Mouse (Mus musculus) liver, postnatal 0 days (tissue): ENCODE data around the gene Pkp1. TPM values are rescaled to one million over a fixed set of nuclear protein-coding genes. Genes with fewer than 3 reads are reported as not detected.

Source experiments
- ATAC-seq: fragments of 200-750 bp; cut with Nextera tagmentation; 2 replicates; pipeline ENCODE4 v1.8.0; 2017; ENCODE audit warnings: mild to moderate bottlenecking, moderate library complexity
- DNase-seq: peaks from one replicate; pipeline ENCODE4 v3.0.0-alpha.2; 2016
- H3K27ac ChIP-seq: fragments of 300-500 bp; sonication (generic); 2 replicates; pipeline ENCODE4 v1.5.1; 2014; ENCODE audit warnings: antibody characterized with exemption, moderate library complexity, mild to moderate bottlenecking, low read depth
- H3K27me3 ChIP-seq: fragments of 300-500 bp; sonication (generic); 2 replicates; pipeline ENCODE4 v1.6.1; 2014; ENCODE audit warnings: low read length, control low read depth, mixed read lengths; ENCODE audit not compliant: insufficient read depth
- H3K36me3 ChIP-seq: fragments of 300-500 bp; sonication (generic); replicated peaks from 2 replicates; pipeline ENCODE4 v1.6.1; 2014; ENCODE audit warnings: mild to moderate bottlenecking, control low read depth, low read length, moderate library complexity, mixed read lengths; ENCODE audit not compliant: insufficient read depth
- H3K4me1 ChIP-seq: fragments of 300-500 bp; sonication (generic); 2 replicates; pipeline ENCODE4 v1.6.1; 2014; ENCODE audit warnings: antibody characterized with exemption, mild to moderate bottlenecking, control low read depth; ENCODE audit not compliant: insufficient read depth
- H3K4me2 ChIP-seq: fragments of 300-500 bp; sonication (generic); 2 replicates; pipeline ENCODE4 v1.6.1; 2014; ENCODE audit warnings: low read depth, mild to moderate bottlenecking, low read length, moderate library complexity, mixed read lengths
- H3K4me3 ChIP-seq: fragments of 300-500 bp; sonication (generic); 2 replicates; pipeline ENCODE4 v1.5.1; 2014; ENCODE audit warnings: low read depth, low read length
- H3K9ac ChIP-seq: fragments of 300-500 bp; sonication (generic); replicated peaks from 2 replicates; pipeline ENCODE4 v1.6.1; 2014; ENCODE audit warnings: mild to moderate bottlenecking, moderate library complexity
- H3K9me3 ChIP-seq: fragments of 300-500 bp; sonication (generic); 2 replicates; pipeline ENCODE4 v1.6.1; 2016; ENCODE audit warnings: mild to moderate bottlenecking, control low read depth, low read length, mixed read lengths
- CTCF ChIP-seq: sonication (generic); IDR thresholded peaks from 2 replicates; pipeline ENCODE4 v1.5.1; 2016; ENCODE audit warnings: antibody characterized with exemption, low read depth
- EP300 ChIP-seq: IDR thresholded peaks from 2 replicates; pipeline ENCODE4 v1.6.1; 2016; ENCODE audit warnings: antibody characterized with exemption, low read depth, mild to moderate bottlenecking
- WGBS: fragments of 180-500 bp; shearing (Covaris S2); extraction: QIAGEN DNeasy Blood & Tissue Kit; methylation state at CpG from one replicate; pipeline ENCODE4 v1.1.7; 2014; ENCODE audit not compliant: insufficient replicate concordance; 5-methylcytosine and 5-hydroxymethylcytosine counted together
- polyA plus RNA-seq: library from polyadenylated mRNA; unstranded; fragments of >200 nt; fragmentation: Nextera tagmentation; extraction: Ambion mirVana; gene quantifications from 2 replicates; pipeline ENCODE4 v1.2.1, GENCODE M21; 2015

The Pkp1 gene
- polyA plus RNA-seq, 1 experiment from 2014 or later, result 0.05 TPM

GRCm38 (mm10) chr1:135916486-135917058 lies 2.4 kb downstream of the Pkp1 start:
- DNase-seq (no peak), ATAC-seq (no peak)
- WGBS, result 24% methylated on average over 5 of the region's 5 CpGs
- TF ChIP-seq CTCF, result no peak
- H3K9ac ChIP-seq, result no peak overlapping the region
- H3K27ac ChIP-seq, result no peak overlapping the region
- no peak overlapping the region for H3K4me3 ChIP-seq
- no peaks in the 10 kb centered on the region for H3K4me1 ChIP-seq
- H3K27me3 ChIP-seq, result peaks cover 61% of the 10 kb centered on the region
- no peak overlapping the region for H3K4me2 ChIP-seq
- H3K36me3 ChIP-seq, result no peaks in the 10 kb centered on the region
- H3K9me3 ChIP-seq, result no peaks in the 10 kb centered on the region

GRCm38 (mm10) chr1:135913657-135914056 lies 5.3 kb downstream of the Pkp1 start:
- Histone ChIP-seq H3K4me3 (no peak overlapping the region), H3K27me3 (peaks cover 43% of the 10 kb centered on the region), H3K27ac (no peak overlapping the region), H3K4me2 (no peak overlapping the region), H3K4me1 (no peaks in the 10 kb centered on the region), H3K9me3 (no peaks in the 10 kb centered on the region), H3K9ac (no peak overlapping the region), H3K36me3 (no peaks in the 10 kb centered on the region)
- ATAC-seq (no peak), DNase-seq (no peak)
- TF ChIP-seq CTCF (no peak), EP300 (no peak)
- WGBS, result 48% methylated on average over 4 of the region's 4 CpGs

GRCm38 (mm10) chr1:135909381-135909780 lies 9.6 kb downstream of the Pkp1 start:
- Histone ChIP-seq H3K4me2 (no peak overlapping the region), H3K27me3 (peaks cover 12% of the 10 kb centered on the region; the same call in 1 of the 2 replicates), H3K27ac (no peak overlapping the region), H3K4me3 (no peak overlapping the region), H3K36me3 (no peaks in the 10 kb centered on the region), H3K4me1 (no peaks in the 10 kb centered on the region), H3K9ac (no peak overlapping the region), H3K9me3 (no peaks in the 10 kb centered on the region)
- 15% methylated on average over 6 of the region's 6 CpGs for WGBS
- no peak for DNase-seq
- no peak for ATAC-seq
- TF ChIP-seq CTCF, result no peak
- TF ChIP-seq EP300, result no peak

GRCm38 (mm10) chr1:135906736-135907135 lies 12.3 kb downstream of the Pkp1 start:
- ATAC-seq (no peak), DNase-seq (no peak)
- H3K4me1 ChIP-seq, result no peaks in the 10 kb centered on the region
- 66% methylated on average over 11 of the region's 11 CpGs for WGBS
- H3K36me3 ChIP-seq, result no peaks in the 10 kb centered on the region
- peaks cover 17% of the 10 kb centered on the region; the same call in 1 of the 2 replicates for H3K27me3 ChIP-seq
- no peak overlapping the region for H3K27ac ChIP-seq
- no peak overlapping the region for H3K4me2 ChIP-seq
- TF ChIP-seq CTCF (no peak), EP300 (no peak)
- no peak overlapping the region for H3K4me3 ChIP-seq
- H3K9me3 ChIP-seq, result no peaks in the 10 kb centered on the region
- H3K9ac ChIP-seq, result no peak overlapping the region

- ATAC-seq (no peak), DNase-seq (no peak)
- no peaks in the 10 kb centered on the region for H3K36me3 ChIP-seq
- H3K27me3 ChIP-seq, result peaks cover 15% of the 10 kb centered on the region; the same call in 1 of the 2 replicates
- H3K9ac ChIP-seq, result no peak overlapping the region
- no peaks in the 10 kb centered on the region for H3K4me1 ChIP-seq
- no peaks in the 10 kb centered on the region for H3K9me3 ChIP-seq
- WGBS, result 55% methylated on average over 7 of the region's 7 CpGs
- H3K4me2 ChIP-seq, result no peak overlapping the region
- TF ChIP-seq EP300, result no peak
- no peak for TF ChIP-seq CTCF
- H3K4me3 ChIP-seq, result no peak overlapping the region
- no peak overlapping the region for H3K27ac ChIP-seq
Observed at GRCm38 (mm10) chr1:135899991-135900515, 19.0 kb downstream of the Pkp1 start.

GRCm38 (mm10) chr1:135899295-135899694 lies 19.7 kb downstream of the Pkp1 start:
- no peaks in the 10 kb centered on the region for H3K36me3 ChIP-seq
- no peak overlapping the region for H3K9ac ChIP-seq
- WGBS, result 76% methylated on average over 6 of the region's 6 CpGs
- H3K4me2 ChIP-seq, result no peak overlapping the region
- H3K9me3 ChIP-seq, result no peaks in the 10 kb centered on the region
- DNase-seq (no peak), ATAC-seq (no peak)
- no peak overlapping the region for H3K27ac ChIP-seq
- no peak overlapping the region for H3K4me3 ChIP-seq
- H3K27me3 ChIP-seq, result peaks cover 17% of the 10 kb centered on the region; the same call in 1 of the 2 replicates
- H3K4me1 ChIP-seq, result no peaks in the 10 kb centered on the region
- no peak for TF ChIP-seq EP300
- TF ChIP-seq CTCF, result no peak
